Mouse (Mus musculus) neural tube, postnatal 0 days (tissue): ENCODE data around the gene H2al1k. TPM values are rescaled to one million over a fixed set of nuclear protein-coding genes. Genes with fewer than 3 reads are reported as not detected.

ENCODE experiments used
- polyA plus RNA-seq: library from polyadenylated mRNA; unstranded; fragments of >200 nt; fragmentation: Nextera tagmentation; extraction: Ambion mirVana; gene quantifications from 2 replicates; pipeline ENCODE4 v1.2.1, GENCODE M21; 2015

H2al1k gene
- polyA plus RNA-seq: not detected in 2 replicates

DNA sequence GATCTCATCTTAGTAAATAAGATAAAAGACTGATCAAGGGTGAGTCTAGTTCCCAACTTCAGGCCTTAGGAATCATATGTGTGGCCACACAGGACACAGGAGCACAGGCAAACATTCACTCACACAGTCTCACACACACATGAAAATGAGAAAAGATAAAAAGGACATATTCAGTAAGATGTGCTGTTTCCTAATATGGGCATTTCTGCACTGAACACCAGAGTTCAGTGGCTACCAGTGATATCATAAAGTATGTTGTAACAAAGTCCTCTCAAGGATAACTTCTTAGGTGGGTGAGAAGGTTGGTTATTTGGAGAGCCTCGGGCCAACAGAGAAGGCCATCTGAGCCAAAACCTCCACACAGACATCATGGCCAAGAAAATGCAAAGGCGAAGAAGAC, at the start of gene H2al1k:
Gene H2al1k, plus strand, starts transcription at position 301 of the 400 bp plus-strand sequence.

Other genes starting within 250 kb of the H2al1k start
- gene 4930402K13Rik, start 246.1 kb upstream of the H2al1k start, polyA plus RNA-seq: not detected in 2 replicates
- gene Lancl3, start 150.7 kb upstream of the H2al1k start, polyA plus RNA-seq: 2.8 and 2.9 TPM in 2 replicates
- gene Gm14862, start 93.7 kb upstream of the H2al1k start, polyA plus RNA-seq: not detected in 2 replicates
- 5.0 TPM in 2 replicates for gene Xk, start 77.9 kb upstream of the H2al1k start, polyA plus RNA-seq
- gene H2al1m, start 66.9 kb upstream of the H2al1k start, polyA plus RNA-seq: not detected in 2 replicates
- 0.68 and 1.4 TPM in 2 replicates for gene Cybb, start 137.1 kb downstream of the H2al1k start, polyA plus RNA-seq
- not detected in 2 replicates for gene H2al1o, start 221.8 kb downstream of the H2al1k start, polyA plus RNA-seq